Mouse (Mus musculus): Measurements from ENCODE around the gene Pnpla2.

Pnpla2 gene

DNA sequence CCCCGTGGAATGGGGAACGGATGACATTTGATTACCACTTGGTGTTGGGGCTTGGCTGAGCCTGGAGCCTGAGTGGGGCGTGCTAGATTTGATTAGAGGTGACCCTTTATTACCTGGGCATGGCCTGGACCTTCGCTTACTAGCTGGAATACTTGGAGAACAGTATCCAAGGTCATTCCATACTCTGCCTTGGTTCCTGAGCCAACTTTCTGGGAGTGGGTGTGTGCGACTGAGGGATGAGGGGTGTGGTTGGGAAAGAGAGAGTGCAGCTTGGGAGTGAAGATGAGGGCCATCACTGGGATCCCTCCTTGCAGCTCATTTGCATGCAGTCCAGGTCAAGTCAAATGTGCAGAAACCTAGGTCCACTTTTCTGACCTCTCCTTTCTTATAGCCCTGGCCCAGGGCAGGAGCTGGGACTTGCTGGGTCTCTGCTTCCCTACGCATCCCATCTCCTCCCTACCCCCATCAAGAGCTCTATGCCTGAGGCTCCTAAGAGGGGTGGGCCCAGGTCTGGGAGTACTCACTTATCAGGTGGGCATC is 28.2 kb downstream of the Pnpla2 start:
- DNase-seq (ENCODE audit: low read depth, low spot score) = no peak

DNA sequence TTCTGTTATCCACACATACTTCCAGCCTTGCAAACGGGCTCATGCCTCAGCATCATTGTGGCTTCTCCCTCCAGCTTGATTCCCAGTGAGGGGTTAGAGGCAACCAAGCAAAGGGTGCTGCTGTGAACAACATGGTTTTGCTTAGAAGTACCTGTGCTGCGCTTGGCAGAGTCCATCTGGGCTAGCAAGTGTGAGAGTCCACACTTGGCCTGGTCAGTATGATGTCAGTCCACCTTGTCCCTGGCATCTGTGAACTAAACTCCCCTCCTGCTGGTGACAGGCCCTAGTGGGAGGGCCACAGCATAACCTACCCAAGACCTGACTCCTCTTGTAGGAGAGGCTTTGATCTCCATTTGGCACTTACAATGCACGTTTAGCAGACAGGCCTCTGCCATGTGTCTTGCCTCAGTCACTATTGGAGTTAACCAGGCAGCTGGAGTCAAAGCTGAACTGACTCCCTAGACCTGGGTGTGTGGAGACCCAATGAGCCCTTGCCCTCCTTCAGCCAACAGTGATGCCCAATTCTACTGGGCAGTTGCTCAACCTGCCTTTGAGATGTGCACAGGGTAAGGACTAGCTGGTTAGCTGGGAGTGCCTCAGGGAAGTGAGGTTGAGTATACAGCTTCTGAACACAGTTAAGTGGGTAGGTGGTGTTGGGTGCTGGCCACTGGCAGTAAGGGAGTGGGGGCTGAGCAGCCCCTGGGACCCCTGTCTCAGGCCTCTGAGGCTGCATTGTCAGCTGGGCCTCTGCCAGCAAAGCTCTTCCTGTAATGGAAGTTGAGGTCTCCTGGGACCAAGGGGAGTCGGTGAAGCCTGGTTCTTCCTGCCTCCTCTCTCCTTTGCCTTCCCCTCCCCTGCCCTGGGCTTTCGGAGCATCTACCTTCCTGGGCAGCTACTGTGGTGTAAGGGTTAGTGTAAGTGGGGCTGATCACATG is 29.5 kb downstream of the Pnpla2 start:
- no peak for DNase-seq (ENCODE audit: low read depth, low spot score)

DNA sequence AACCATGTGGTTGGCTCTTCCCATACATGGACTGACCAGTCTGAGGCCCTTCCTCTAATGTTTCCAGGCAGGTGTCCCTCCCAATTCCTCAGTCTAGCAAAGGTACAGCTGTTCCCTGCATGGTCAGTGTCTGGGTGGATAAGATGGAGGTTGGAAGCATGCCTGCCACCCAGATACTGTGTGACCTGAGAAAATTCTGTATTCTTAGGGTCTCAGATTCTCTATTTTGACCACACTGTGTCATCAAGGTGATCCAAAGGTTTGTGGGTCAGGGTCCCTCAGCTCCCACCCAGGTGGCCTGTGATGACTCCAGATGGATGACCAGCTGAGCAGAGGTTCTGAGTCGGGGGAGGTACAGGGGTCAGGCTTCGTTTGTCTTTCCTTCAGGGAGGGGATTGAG is 30.2 kb downstream of the Pnpla2 start:
- no peak for DNase-seq (ENCODE audit: low read depth, low spot score)

GRCm38 (mm10) chr7:141485606-141486005 is 30.6 kb downstream of the Pnpla2 start:
- DNase-seq (ENCODE audit: low read depth, low spot score) = no peak

DNA sequence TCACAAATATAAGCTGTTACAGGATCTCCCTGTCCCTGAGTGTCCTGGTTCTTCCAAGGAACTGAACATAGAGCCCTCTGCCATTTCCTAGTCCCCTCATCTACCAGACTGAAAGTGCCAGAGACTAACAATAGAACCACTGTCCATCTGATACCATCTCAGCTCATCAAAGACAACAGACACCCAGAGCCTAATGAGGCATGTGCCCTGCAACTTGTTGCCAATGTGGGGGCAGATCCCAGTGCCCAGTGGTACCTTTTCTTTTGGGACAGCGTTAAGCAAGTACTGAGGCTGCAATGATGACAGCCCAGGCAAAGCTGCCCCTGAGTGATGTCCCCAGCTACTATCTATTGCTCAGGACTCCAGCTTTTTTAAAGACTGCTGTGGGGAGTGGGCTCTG is 31.2 kb downstream of the Pnpla2 start:
- DNase-seq (ENCODE audit: low read depth, low spot score) = no peak

- DNase-seq (ENCODE audit: low read depth, low spot score) = no peak
Observed at GRCm38 (mm10) chr7:141487141-141487540, 32.1 kb downstream of the Pnpla2 start.

GRCm38 (mm10) chr7:141491151-141491550 is 36.2 kb downstream of the Pnpla2 start:
- DNase-seq (ENCODE audit: low read depth, low spot score) = peak; percentile 45

DNA sequence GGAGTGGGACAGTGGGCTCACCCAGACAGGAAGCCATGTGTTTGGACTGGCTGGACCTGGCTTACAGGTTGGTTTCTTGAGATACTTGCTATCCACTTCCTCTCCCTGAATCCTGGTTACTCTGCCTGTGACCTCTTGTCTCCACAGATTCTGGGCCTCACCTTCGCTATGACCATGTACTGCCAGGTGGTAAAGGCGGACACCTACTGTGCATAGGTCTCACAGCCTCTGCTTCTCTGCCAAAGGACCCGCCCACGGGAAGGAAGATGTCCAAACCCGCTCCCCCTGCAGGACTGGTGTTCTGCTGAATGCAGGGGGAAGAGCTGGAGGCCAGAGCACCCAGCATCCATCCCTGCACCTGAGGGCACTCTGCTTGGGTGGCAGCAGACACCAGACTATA is 37.7 kb downstream of the Pnpla2 start:
- DNase-seq (ENCODE audit: low read depth, low spot score) = no peak

- no peak for DNase-seq (ENCODE audit: low read depth, low spot score)
Observed at GRCm38 (mm10) chr7:141493729-141494128, 38.7 kb downstream of the Pnpla2 start.

GRCm38 (mm10) chr7:141495379-141495778 is 40.4 kb downstream of the Pnpla2 start:
- no peak for DNase-seq (ENCODE audit: low read depth, low spot score)

DNA sequence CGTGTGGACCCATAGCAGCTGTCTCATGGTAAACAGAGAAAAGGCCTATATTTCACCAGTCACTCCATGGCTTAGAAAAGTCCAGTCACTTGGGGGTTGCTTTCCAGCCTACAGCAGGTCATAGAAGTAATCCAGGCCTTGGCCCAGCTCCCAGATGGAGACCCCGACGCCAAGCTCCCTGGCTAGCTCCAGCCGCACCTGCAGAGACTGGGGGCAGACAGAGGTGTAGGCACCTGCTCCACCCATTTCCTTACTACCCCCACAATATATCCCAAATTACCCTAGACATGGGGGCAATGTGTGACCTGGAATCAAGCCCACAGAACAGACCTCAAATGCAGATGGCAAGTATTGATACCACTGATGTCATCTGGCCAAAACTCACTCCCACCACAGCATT is 40.9 kb downstream of the Pnpla2 start:
- no peak for DNase-seq (ENCODE audit: low read depth, low spot score)

DNA sequence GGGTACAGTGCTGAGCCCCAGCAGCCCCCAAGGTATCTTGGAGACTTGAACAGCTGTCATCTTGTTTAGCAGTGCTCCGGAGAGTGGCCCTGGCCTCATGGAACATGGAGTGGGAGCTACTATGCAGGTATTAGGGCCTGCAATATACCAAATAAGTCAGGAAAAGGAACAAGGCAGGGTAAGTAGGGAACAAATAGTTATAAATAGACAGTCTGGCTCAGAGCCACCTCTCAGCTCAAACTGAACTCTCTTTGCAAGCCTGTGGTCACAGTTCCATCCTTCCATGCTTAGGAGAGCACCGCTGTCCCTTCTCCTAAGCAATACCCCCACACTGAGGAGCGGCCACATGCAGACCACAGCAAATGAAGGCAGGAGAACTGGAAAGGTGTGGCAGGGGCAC is 42.6 kb downstream of the Pnpla2 start:
- no peak for DNase-seq (ENCODE audit: low read depth, low spot score)

GRCm38 (mm10) chr7:141501820-141502555 is 47.0 kb downstream of the Pnpla2 start:
- DNase-seq (ENCODE audit: low read depth, low spot score) = no peak

GRCm38 (mm10) chr7:141502556-141502905 is 47.5 kb downstream of the Pnpla2 start:
- DNase-seq (ENCODE audit: low read depth, low spot score) = no peak

GRCm38 (mm10) chr7:141506278-141506677 is 51.3 kb downstream of the Pnpla2 start:
- no peak for DNase-seq (ENCODE audit: low read depth, low spot score)

- DNase-seq (ENCODE audit: low read depth, low spot score) = no peak
Observed at GRCm38 (mm10) chr7:141508160-141508559, 53.2 kb downstream of the Pnpla2 start.

DNA sequence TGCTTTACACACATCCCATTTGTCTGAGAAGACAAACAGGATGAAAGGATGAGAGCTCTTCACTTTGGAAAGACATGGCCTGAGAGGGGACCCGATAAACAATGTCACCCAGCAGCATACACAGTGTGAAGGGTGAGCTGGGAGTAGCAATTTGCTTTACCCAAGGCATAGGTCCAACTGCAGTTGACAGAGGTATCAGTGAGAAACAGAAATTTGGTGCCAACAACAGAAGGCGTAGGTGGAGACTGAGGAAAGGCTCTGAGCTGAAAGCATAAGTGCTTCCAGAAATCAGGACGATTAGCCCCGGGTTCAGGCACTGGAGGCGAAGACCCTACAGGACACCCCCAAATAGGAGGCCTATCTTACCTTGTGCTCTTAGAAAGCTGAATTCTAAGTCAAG is 55.2 kb downstream of the Pnpla2 start:
- no peak for DNase-seq (ENCODE audit: low read depth, low spot score)

All from 3T3-L1 (cell line).